Mouse (Mus musculus) mature B cell (primary cell): Measurements from ENCODE around the gene AU018091.
"Not testable (repeated sequence)": the region's sequence is repeated elsewhere in the genome, so short reads cannot be mapped to it uniquely, and the experiment has no call there.

ENCODE experiments used
- in situ Hi-C: fragments of 300-500 bp; cut with MboI; formaldehyde crosslinking; loops from 2 replicates; pipeline ENCODE4 v1.14.3; 2019

Gene AU018091

GRCm38 (mm10) chr7:3168925-3169324 is at the start of gene AU018091:
Gene AU018091 (minus strand): TSS chr7:3169203.
- in situ Hi-C loops: no loop called here

GRCm38 (mm10) chr7:3217546-3218056 is 48.6 kb upstream of the AU018091 start:
- in situ Hi-C loops: no loop called here

GRCm38 (mm10) chr7:3216331-3216730 is 47.3 kb upstream of the AU018091 start:
- in situ Hi-C loops: no loop called here

GRCm38 (mm10) chr7:3213557-3213956 is 44.6 kb upstream of the AU018091 start:
- in situ Hi-C loops: no loop called here

- in situ Hi-C loops: no loop called here
Observed at GRCm38 (mm10) chr7:3213156-3213555, 44.2 kb upstream of the AU018091 start.

GRCm38 (mm10) chr7:3212002-3212790 is 43.2 kb upstream of the AU018091 start:
- in situ Hi-C loops: no loop called here

GRCm38 (mm10) chr7:3211518-3211917 is 42.5 kb upstream of the AU018091 start:
- in situ Hi-C loops: no loop called here

GRCm38 (mm10) chr7:3210605-3211004 is 41.6 kb upstream of the AU018091 start:
- in situ Hi-C loops: no loop called here

GRCm38 (mm10) chr7:3206520-3206919 is 37.5 kb upstream of the AU018091 start:
- in situ Hi-C loops: no loop called here

GRCm38 (mm10) chr7:3204628-3205027 is 35.6 kb upstream of the AU018091 start:
- in situ Hi-C loops: no loop called here

GRCm38 (mm10) chr7:3203890-3204289 is 34.9 kb upstream of the AU018091 start:
- in situ Hi-C loops: no loop called here

GRCm38 (mm10) chr7:3201134-3201705 is 32.2 kb upstream of the AU018091 start:
- in situ Hi-C loops: no loop called here

GRCm38 (mm10) chr7:3198884-3199283 is 29.9 kb upstream of the AU018091 start:
- in situ Hi-C loops: no loop called here

GRCm38 (mm10) chr7:3195850-3196249 is 26.8 kb upstream of the AU018091 start:
- in situ Hi-C loops: no loop called here

- in situ Hi-C loops: no loop called here
Observed at GRCm38 (mm10) chr7:3194531-3194930, 25.5 kb upstream of the AU018091 start.

GRCm38 (mm10) chr7:3193905-3194304 is 24.9 kb upstream of the AU018091 start:
- in situ Hi-C loops: no loop called here

GRCm38 (mm10) chr7:3193049-3193632 is 24.1 kb upstream of the AU018091 start:
- in situ Hi-C loops: no loop called here

GRCm38 (mm10) chr7:3191971-3192498 is 23.0 kb upstream of the AU018091 start:
- in situ Hi-C loops: no loop called here

- in situ Hi-C loops: not testable (repeated sequence)
Observed at GRCm38 (mm10) chr7:3186726-3187125, 17.7 kb upstream of the AU018091 start.

- in situ Hi-C loops: no loop called here
Observed at GRCm38 (mm10) chr7:3186136-3186535, 17.1 kb upstream of the AU018091 start.

- in situ Hi-C loops: no loop called here
Observed at GRCm38 (mm10) chr7:3184394-3184793, 15.4 kb upstream of the AU018091 start.

GRCm38 (mm10) chr7:3180958-3181357 is 12.0 kb upstream of the AU018091 start:
- in situ Hi-C loops: not testable (repeated sequence)

GRCm38 (mm10) chr7:3168296-3168695 is 707 bp downstream of the AU018091 start:
- in situ Hi-C loops: no loop called here
